Mouse (Mus musculus): Measurements from ENCODE around the gene Cyfip2. TPM values are rescaled to one million over a fixed set of nuclear protein-coding genes. Genes with fewer than 3 reads are reported as not detected.

Cyfip2 gene
- 100 to 1,000 TPM; 483 to 493 TPM for total RNA-seq (2021)

GRCm38 (mm10) chr11:46312523-46313035 lies at the start of gene Cyfip2:
Cyfip2 (minus strand) TSS chr11:46312859.
- no peak for DNase-seq (ENCODE audit: extremely low spot score in 1 of 2, low spot score in 1 of 2)

GRCm38 (mm10) chr11:46360991-46361665 lies 48.5 kb upstream of the Cyfip2 start:
- DNase-seq (ENCODE audit: extremely low spot score in 1 of 2, low spot score in 1 of 2), result no peak

- DNase-seq (ENCODE audit: extremely low spot score in 1 of 2, low spot score in 1 of 2), result no peak
These were observed 45.7 kb upstream of the Cyfip2 start for GRCm38 (mm10) chr11:46358369-46358768.

- DNase-seq (ENCODE audit: extremely low spot score in 1 of 2, low spot score in 1 of 2), result no peak
These were observed 37.2 kb upstream of the Cyfip2 start for GRCm38 (mm10) chr11:46349681-46350410.

GRCm38 (mm10) chr11:46348416-46348815 lies 35.8 kb upstream of the Cyfip2 start:
- no peak for DNase-seq (ENCODE audit: extremely low spot score in 1 of 2, low spot score in 1 of 2)

- no peak for DNase-seq (ENCODE audit: extremely low spot score in 1 of 2, low spot score in 1 of 2)
These were observed 35.1 kb upstream of the Cyfip2 start for GRCm38 (mm10) chr11:46347756-46348155.

- DNase-seq (ENCODE audit: extremely low spot score in 1 of 2, low spot score in 1 of 2), result no peak
These were observed 31.4 kb upstream of the Cyfip2 start for GRCm38 (mm10) chr11:46343886-46344546.

- DNase-seq (ENCODE audit: extremely low spot score in 1 of 2, low spot score in 1 of 2), result no peak
These were observed 29.3 kb upstream of the Cyfip2 start for GRCm38 (mm10) chr11:46341960-46342359.

GRCm38 (mm10) chr11:46336020-46336419 lies 23.4 kb upstream of the Cyfip2 start:
- no peak for DNase-seq (ENCODE audit: extremely low spot score in 1 of 2, low spot score in 1 of 2)

GRCm38 (mm10) chr11:46332217-46332616 lies 19.6 kb upstream of the Cyfip2 start:
- DNase-seq (ENCODE audit: extremely low spot score in 1 of 2, low spot score in 1 of 2), result no peak

- no peak for DNase-seq (ENCODE audit: extremely low spot score in 1 of 2, low spot score in 1 of 2)
These were observed 13.8 kb upstream of the Cyfip2 start for GRCm38 (mm10) chr11:46326271-46327015.

- no peak for DNase-seq (ENCODE audit: extremely low spot score in 1 of 2, low spot score in 1 of 2)
These were observed 8.9 kb upstream of the Cyfip2 start for GRCm38 (mm10) chr11:46321559-46321958.

- DNase-seq (ENCODE audit: extremely low spot score in 1 of 2, low spot score in 1 of 2), result no peak
These were observed 1.9 kb upstream of the Cyfip2 start for GRCm38 (mm10) chr11:46314534-46314933.

GRCm38 (mm10) chr11:46313851-46314250 lies 1.2 kb upstream of the Cyfip2 start:
- no peak for DNase-seq (ENCODE audit: extremely low spot score in 1 of 2, low spot score in 1 of 2)

GRCm38 (mm10) chr11:46311703-46312522 lies 746 bp downstream of the Cyfip2 start:
- peak; percentile 64 to 73 for DNase-seq (ENCODE audit: extremely low spot score in 1 of 2, low spot score in 1 of 2)

- DNase-seq (ENCODE audit: extremely low spot score in 1 of 2, low spot score in 1 of 2), result no peak
These were observed 1.4 kb downstream of the Cyfip2 start for GRCm38 (mm10) chr11:46311181-46311702.

GRCm38 (mm10) chr11:46310647-46311063 lies 2.0 kb downstream of the Cyfip2 start:
- DNase-seq (ENCODE audit: extremely low spot score in 1 of 2, low spot score in 1 of 2), result no peak

- DNase-seq (ENCODE audit: extremely low spot score in 1 of 2, low spot score in 1 of 2), result no peak
These were observed 2.7 kb downstream of the Cyfip2 start for GRCm38 (mm10) chr11:46309808-46310555.
